Mouse (Mus musculus) neural tube, embryonic 12.5 days (tissue): ENCODE measurements around the gene Tmem129. TPM values are rescaled to one million over a fixed set of nuclear protein-coding genes. Genes with fewer than 3 reads are reported as not detected.

Experiments
- ATAC-seq: fragments of 200-750 bp; cut with Nextera tagmentation; 2 replicates; pipeline ENCODE4 v1.8.0; 2017; ENCODE audit warnings: low read depth, mild to moderate bottlenecking, moderate TSS enrichment, moderate library complexity; ENCODE audit not compliant: low FRiP score
- H3K27ac ChIP-seq: fragments of 300-500 bp; sonication (generic); 2 replicates; pipeline ENCODE4 v1.5.1; 2016
- H3K27me3 ChIP-seq: fragments of 300-500 bp; sonication (generic); replicated peaks from 2 replicates; pipeline ENCODE4 v1.6.1; 2016; ENCODE audit warnings: mild to moderate bottlenecking
- H3K36me3 ChIP-seq: fragments of 300-500 bp; sonication (generic); 2 replicates; pipeline ENCODE4 v1.6.1; 2016; ENCODE audit warnings: mild to moderate bottlenecking
- H3K4me1 ChIP-seq: fragments of 300-500 bp; sonication (generic); 2 replicates; pipeline ENCODE4 v1.6.1; 2016
- H3K4me2 ChIP-seq: fragments of 300-500 bp; sonication (generic); replicated peaks from 2 replicates; pipeline ENCODE4 v1.6.1; 2016; ENCODE audit warnings: mild to moderate bottlenecking
- H3K4me3 ChIP-seq: fragments of 300-500 bp; sonication (generic); 2 replicates; pipeline ENCODE4 v1.5.1; 2016
- H3K9ac ChIP-seq: fragments of 300-500 bp; sonication (generic); 2 replicates; pipeline ENCODE4 v1.6.1; 2016; ENCODE audit warnings: mild to moderate bottlenecking
- H3K9me3 ChIP-seq: fragments of 300-500 bp; sonication (generic); 2 replicates; pipeline ENCODE4 v1.6.1; 2016; ENCODE audit warnings: mild to moderate bottlenecking
- WGBS: fragments of 180-500 bp; shearing (Covaris S2); methylation state at CpG from one replicate; pipeline ENCODE4 v1.1.7; 2016; 5-methylcytosine and 5-hydroxymethylcytosine counted together
- polyA plus RNA-seq: library from polyadenylated mRNA; unstranded; fragments of >200 nt; fragmentation: Nextera tagmentation; extraction: Ambion mirVana; gene quantifications from 2 replicates; pipeline ENCODE4 v1.2.1, GENCODE M21; 2016

The Tmem129 gene
- polyA plus RNA-seq, 1 experiment from 2014 or later: 31.5 TPM

DNA sequence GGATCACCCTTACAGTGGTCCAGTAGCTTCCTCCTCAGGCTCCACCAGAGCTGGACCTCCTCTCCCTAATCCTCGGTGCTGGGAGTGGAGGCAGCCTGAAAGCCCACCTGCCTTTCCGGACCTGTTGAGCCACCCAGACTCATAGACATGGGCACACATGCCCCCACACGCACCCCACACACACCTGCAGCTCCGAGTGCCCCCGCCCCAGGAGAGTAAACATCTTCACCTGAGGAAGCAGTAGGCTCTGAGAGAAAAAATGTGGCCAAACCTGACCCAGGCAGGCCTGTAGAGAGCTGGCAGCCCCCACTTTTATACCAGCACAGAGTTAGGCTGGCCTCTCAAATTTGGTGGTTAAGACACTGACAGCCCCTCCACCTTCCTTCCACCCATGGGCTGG, 38.2 kb upstream of the Tmem129 start:
- peaks cover 47% of the 10 kb centered on the region for H3K27me3 ChIP-seq
- H3K4me3 ChIP-seq: no peak overlapping the region
- 0 out of 2 replicates have a peak overlapping the region, but pooled peaks have one; percentile 91 for H3K4me2 ChIP-seq
- WGBS: 61% methylated on average over 5 of the region's 5 CpGs
- no peaks in the 10 kb centered on the region for H3K36me3 ChIP-seq
- peaks cover 89% of the 10 kb centered on the region for H3K4me1 ChIP-seq
- no peak for ATAC-seq
- H3K9me3 ChIP-seq: no peaks in the 10 kb centered on the region
- no peak overlapping the region for H3K9ac ChIP-seq
- H3K27ac ChIP-seq: no peak overlapping the region

DNA sequence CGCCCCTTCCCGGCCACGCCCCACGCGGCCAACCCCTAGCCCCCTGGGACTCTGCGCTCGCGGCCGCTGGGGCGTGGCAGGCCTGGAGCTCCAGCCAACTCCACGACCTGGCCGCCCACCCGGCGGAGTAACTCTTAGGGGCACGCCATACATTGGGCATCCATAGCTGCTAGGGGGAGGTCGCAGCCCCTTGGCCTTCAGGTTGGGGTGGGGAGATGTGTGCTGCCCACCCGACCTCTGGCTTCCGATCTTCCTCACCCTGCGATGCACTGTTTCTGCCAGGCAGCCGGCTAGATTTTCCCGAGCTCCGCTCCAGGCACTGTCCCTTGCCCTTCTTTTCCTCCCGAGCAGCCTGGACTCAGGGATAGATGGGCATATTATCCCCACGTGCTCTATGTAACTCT, 37.5 kb upstream of the Tmem129 start:
- H3K4me1 ChIP-seq: peaks cover 90% of the 10 kb centered on the region
- ATAC-seq: no peak; the same call in 1 of the 2 replicates

DNA sequence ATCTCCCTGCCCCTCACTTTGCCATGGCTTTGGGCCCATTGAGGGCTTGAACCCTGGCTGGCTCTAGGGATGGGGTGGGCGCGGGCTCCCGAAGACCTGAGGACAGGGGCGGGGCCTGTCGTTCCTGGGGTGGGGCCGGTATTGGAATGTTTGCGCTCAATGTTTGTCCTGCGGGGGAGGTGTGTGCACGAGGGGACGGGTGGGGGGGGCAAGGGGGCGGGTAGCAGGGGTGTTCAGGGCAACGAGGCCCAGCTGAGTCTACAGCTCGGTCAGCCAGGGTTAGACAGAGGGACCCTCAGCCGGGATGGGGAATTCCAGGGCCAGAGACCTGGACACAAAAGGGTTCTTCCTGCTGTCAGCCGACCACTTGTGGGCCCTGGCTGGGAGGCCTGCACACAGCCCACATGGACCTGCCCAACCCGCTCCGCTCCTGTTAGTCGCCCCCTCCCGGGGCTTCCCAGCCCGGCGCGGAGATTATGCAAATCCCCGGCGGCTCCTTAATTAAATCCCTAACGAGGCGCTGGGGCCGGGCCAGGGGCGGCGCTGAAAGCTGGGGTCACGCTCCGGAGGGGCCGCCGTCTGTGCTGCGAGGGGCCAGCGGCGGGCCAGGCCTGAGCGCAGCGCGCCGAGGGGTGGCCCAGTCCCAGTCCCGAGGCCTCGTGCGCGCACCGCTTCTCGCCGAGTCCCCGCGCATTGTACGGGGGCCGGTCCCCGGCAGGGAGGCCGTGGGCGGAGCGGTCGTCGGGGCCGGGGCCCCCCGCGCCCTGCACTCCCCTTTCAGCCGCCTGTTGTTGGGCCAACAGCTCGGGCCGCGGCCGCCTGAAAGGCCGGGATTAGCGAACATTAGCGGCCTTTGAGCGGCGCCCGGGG, 36.9 kb upstream of the Tmem129 start:
- Histone ChIP-seq H3K27me3 (peaks cover 47% of the 10 kb centered on the region), H3K4me3 (peak overlapping the region; percentile 39), H3K4me2 (peak overlapping the region; percentile 91), H3K4me1 (peaks cover 90% of the 10 kb centered on the region), H3K36me3 (no peaks in the 10 kb centered on the region), H3K27ac (peak overlapping the region; percentile 64), H3K9me3 (no peaks in the 10 kb centered on the region), H3K9ac (peak overlapping the region; percentile 62)
- WGBS: under 1% methylated on average over 69 of the region's 71 CpGs
- ATAC-seq: peak; percentile 48

More for the DNA sequence above, 37.5 kb upstream of the Tmem129 start:
- Histone ChIP-seq H3K9me3 (no peaks in the 10 kb centered on the region), H3K27me3 (peaks cover 48% of the 10 kb centered on the region), H3K27ac (peak overlapping the region; percentile 64), H3K9ac (peak overlapping the region; percentile 62), H3K36me3 (no peaks in the 10 kb centered on the region), H3K4me3 (peak overlapping the region; percentile 39), H3K4me2 (peak overlapping the region; percentile 91)
- under 1% methylated on average over 24 of the region's 24 CpGs for WGBS

DNA sequence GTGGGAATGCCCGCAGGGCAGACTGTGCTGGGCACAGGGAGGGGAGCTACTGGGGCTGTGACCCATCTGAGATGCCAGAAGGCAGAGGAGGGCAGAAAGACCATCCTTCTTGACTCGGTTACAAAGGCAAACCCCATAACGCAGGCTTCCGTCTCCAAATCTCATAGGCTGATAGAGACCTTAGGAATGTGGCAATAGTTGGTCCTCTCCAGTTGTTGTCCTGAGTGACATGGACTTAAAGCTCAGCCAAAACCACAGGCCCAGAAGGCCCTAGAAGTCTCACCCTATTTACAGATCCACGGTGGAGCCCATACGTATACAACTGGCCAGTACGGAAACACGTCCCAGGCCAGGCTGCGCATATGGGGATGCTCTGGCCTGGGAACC, 36.2 kb upstream of the Tmem129 start:
- no peaks in the 10 kb centered on the region for H3K36me3 ChIP-seq
- peak overlapping the region; percentile 91 for H3K4me2 ChIP-seq
- no peak overlapping the region for H3K9ac ChIP-seq
- 45% methylated on average over 9 of the region's 9 CpGs for WGBS
- no peaks in the 10 kb centered on the region for H3K9me3 ChIP-seq
- H3K4me3 ChIP-seq: peak overlapping the region; percentile 39; the same call in 1 of the 2 replicates
- H3K27me3 ChIP-seq: peaks cover 43% of the 10 kb centered on the region
- peaks cover 92% of the 10 kb centered on the region for H3K4me1 ChIP-seq
- no peak for ATAC-seq
- H3K27ac ChIP-seq: peak overlapping the region; percentile 64

DNA sequence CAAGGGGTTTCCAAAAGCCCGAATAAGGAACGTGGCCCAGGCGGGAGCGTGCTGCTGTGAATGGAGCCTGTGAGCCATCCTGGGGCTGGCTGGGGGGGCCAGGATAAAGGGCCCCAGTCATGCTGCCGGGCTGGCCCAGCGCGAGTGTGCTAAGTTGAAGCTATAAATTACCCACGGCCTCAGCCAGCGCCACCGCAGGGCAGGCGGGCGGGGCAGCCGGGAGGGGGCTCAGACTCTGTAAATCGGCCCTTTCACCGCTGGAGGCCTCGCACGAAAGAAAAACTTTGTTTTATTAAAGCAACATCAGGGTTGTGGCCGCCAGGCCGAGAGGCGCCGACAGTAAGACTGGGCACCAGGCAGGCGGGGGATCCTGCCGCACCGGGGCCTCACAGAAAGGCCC, 34.2 kb upstream of the Tmem129 start:
- no peaks in the 10 kb centered on the region for H3K9me3 ChIP-seq
- H3K4me1 ChIP-seq: peaks cover 88% of the 10 kb centered on the region
- WGBS: under 1% methylated on average over 24 of the region's 24 CpGs
- H3K9ac ChIP-seq: 0 out of 2 replicates have a peak overlapping the region, but pooled peaks have one; percentile 14
- H3K27ac ChIP-seq: peak overlapping the region; percentile 60; the same call in 1 of the 2 replicates
- 0 out of 2 replicates have a peak, but pooled peaks have one; percentile 8 for ATAC-seq
- no peak overlapping the region for H3K4me3 ChIP-seq
- peak overlapping the region; percentile 45 for H3K4me2 ChIP-seq
- H3K27me3 ChIP-seq: peaks cover 42% of the 10 kb centered on the region
- H3K36me3 ChIP-seq: no peaks in the 10 kb centered on the region

DNA sequence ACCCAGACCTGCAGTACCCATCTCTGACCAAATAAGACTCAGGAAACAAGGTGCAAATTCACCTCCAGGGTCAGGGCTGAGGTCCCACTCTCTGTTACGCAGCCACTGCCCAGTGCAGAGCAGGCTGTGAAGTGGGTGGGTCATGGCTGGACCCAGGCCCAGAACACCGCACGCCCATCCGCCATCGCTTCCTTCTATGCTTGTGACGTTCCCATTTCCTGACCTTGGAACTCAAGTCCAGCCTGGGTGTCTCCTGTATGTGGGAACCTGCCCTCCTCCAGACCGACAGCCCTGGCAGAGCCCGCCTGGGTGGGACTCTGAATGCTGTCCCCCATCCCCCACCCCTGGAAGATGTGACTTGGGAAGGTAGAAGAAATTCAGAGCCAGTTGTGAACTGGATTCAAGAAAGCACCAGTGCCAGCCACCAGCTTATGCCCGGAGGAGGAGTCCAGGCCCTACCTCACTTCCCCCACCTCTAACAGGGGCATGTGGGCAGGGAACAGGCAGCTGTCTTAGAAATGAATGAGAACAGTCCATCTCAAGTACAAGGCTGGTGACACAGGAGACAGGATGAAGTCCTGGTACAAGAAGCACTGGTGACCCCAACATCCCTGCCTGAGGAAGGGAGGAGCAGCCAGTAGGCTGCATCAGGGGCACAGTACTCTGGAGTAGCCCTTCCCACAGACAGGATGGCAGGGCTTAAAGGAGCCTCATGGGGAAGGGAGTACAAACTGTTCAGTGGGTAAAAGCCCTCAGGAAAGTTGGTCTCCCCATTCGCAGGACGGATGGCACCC, 31.8 kb upstream of the Tmem129 start:
- Histone ChIP-seq H3K27ac (peak overlapping the region; percentile 26; the same call in 1 of the 2 replicates), H3K36me3 (no peaks in the 10 kb centered on the region), H3K27me3 (peaks cover 23% of the 10 kb centered on the region), H3K4me1 (peaks cover 70% of the 10 kb centered on the region), H3K9me3 (no peaks in the 10 kb centered on the region), H3K4me2 (peak overlapping the region; percentile 45), H3K9ac (no peak overlapping the region), H3K4me3 (no peak overlapping the region)
- WGBS: 52% methylated on average over 11 of the region's 11 CpGs
- ATAC-seq: no peak

DNA sequence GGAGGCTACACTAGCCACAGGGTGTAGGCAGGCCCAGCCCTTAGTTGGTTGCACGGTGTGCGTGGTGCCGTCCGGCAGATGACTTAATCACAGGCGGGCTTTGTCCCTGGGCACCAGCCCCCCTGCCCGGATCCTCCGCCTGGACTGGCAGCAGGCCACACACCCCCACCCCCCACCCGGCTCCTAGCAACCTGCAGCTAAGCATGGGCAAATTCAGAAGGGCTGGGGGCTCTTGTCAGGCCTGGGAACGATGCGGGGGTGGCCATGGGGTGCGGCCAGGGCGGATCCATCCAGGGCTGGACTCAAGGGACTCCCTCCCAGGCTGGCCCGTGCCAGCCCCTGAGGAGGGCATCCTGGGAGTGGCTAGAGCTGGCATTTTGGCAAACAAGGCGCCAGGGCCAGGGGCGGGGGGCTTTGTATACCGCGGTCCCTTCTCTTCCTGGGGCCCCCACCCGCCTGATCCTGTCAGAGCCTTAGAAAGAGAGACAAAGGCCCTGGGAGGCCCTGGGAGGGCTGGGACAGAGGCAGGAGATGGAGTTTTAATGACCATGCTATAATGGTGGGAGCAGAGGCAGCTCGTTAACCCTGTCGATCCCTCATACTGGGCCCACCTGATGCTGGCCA, 31.1 kb upstream of the Tmem129 start:
- Histone ChIP-seq H3K4me1 (peaks cover 63% of the 10 kb centered on the region), H3K9me3 (no peaks in the 10 kb centered on the region), H3K4me2 (peak overlapping the region; percentile 45), H3K27me3 (peaks cover 16% of the 10 kb centered on the region), H3K9ac (peak overlapping the region; percentile 34), H3K36me3 (no peaks in the 10 kb centered on the region), H3K27ac (peak overlapping the region; percentile 28; the same call in 1 of the 2 replicates), H3K4me3 (no peak overlapping the region)
- 16% methylated on average over 20 of the region's 20 CpGs for WGBS
- peak; percentile 86 for ATAC-seq

DNA sequence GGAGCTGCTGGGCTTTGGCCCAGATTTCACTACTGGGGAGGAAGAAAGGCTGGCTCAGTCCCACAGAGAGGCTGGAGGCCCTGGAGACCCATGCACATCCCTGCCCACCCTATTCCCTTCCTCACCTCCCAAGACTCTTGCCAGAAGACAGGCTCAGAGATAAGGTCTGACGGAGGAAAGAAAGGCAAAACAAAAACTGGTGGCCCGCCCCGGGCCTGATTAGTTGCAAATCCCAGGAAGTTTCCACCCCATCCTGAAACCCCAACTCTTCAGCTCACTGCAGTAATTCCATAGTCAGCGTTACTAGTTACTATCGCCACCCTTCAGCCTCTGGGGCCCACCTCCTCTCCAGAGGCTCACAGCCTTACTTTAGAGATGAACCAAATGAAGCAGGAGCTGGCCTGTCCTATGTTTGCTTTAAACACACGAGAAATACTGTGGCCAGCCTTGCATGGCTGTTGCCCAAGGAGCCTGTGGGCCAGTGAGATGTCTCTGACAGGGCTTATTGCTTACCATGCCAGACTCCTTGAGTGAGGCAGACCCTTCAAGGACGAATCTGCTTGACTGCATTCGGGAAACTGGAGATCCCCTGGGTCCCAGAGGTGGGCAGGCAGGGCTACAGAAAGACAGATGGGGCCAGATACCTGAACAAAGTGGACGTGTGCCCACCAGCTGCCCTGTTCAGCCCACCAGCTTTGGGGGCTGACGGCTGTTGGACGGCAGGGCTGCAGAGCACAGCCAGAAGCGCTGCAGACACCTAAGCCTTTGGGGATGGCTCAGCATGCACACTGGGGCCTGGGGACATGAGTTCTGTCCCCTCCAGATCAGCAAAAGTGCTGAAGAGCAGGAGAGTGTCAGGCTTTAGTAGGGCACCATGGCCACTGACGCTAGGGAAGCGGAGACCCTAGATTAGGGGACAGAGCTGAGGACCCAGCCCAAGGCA, 30.3 kb upstream of the Tmem129 start:
- Histone ChIP-seq H3K27ac (peak overlapping the region; percentile 28; the same call in 1 of the 2 replicates), H3K4me2 (peak overlapping the region; percentile 45), H3K27me3 (peaks cover 10% of the 10 kb centered on the region), H3K9me3 (no peaks in the 10 kb centered on the region), H3K4me1 (peaks cover 56% of the 10 kb centered on the region), H3K4me3 (no peak overlapping the region), H3K36me3 (no peaks in the 10 kb centered on the region), H3K9ac (peak overlapping the region; percentile 34)
- no peak for ATAC-seq
- 52% methylated on average over 14 of the region's 14 CpGs for WGBS

DNA sequence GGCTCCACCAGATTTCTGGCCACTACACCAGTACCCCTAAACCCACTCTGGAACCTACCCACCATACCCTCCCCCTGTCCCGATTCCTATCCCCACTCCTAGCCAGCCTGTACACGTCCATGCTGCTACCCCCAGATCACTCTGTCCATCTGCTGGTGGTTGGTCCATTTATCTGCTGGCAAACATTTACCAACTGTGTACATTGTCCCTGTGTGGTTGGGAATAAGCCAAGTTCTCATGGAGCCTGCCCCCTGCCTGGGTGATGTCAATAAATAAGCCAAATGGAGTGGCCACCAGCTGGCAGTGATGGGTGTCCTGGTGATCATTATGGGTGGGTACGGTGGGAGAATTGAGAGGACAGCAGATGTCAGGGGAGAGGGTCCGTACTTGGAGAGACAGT, 28.9 kb upstream of the Tmem129 start:
- Histone ChIP-seq H3K9me3 (no peaks in the 10 kb centered on the region), H3K27me3 (peaks cover 10% of the 10 kb centered on the region), H3K4me2 (no peak overlapping the region), H3K36me3 (no peaks in the 10 kb centered on the region), H3K27ac (no peak overlapping the region), H3K4me1 (peaks cover 43% of the 10 kb centered on the region), H3K4me3 (no peak overlapping the region), H3K9ac (no peak overlapping the region)
- ATAC-seq: no peak
- WGBS: 58% methylated on average over 4 of the region's 4 CpGs

DNA sequence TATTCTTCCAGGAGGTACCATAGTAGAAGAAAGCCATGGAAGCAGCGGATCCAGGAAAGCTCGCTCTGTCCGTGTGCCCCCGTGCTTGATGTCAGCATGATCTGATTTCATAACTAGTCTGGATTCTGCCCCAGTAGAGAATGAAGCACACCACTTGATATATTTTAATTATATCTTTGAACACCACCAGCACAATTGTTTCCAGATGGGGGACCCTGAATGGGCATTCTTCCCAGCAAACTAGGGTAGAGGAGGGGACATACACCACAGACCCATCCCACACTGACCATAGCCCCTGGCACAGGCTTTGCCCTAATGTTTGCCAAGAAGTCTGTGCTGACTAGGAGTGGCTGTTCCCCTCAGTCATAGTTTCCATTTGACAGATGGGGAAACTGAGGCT, 26.7 kb upstream of the Tmem129 start:
- no peak overlapping the region for H3K4me3 ChIP-seq
- no peaks in the 10 kb centered on the region for H3K36me3 ChIP-seq
- no peaks in the 10 kb centered on the region for H3K9me3 ChIP-seq
- H3K4me1 ChIP-seq: peaks cover 27% of the 10 kb centered on the region
- no peak for ATAC-seq
- peaks cover 6% of the 10 kb centered on the region for H3K27me3 ChIP-seq
- H3K27ac ChIP-seq: no peak overlapping the region
- WGBS: 97% methylated on average over 4 of the region's 4 CpGs
- H3K9ac ChIP-seq: no peak overlapping the region
- no peak overlapping the region for H3K4me2 ChIP-seq
